8 mouse cellular contexts compared by ENCODE assay signal in genomic region chr7:74369657-74370056, GRCm38 (mm10).
DNase-seq lines count a peak whose midpoint lies in the region.

No protein-coding gene starts in this region.

- DNase-seq in heart, postnatal 10 days: peak; percentile 40 to 72
- no peak for DNase-seq in heart, adult 18-20 months
- DNase-seq in urinary bladder, postnatal 14 days (ENCODE audit: low spot score): peak; percentile 43
- no peak for DNase-seq in urinary bladder, adult 2 months (ENCODE audit: low spot score)
- DNase-seq in kidney, postnatal 25 days: peak; percentile 54 to 56
- DNase-seq in thymus, postnatal 14 days: peak; percentile 69
- no peak for DNase-seq in left cerebral cortex, postnatal 36 days (ENCODE audit: low spot score in 2 of 2)
- DNase-seq in heart, adult 8-10 months (ENCODE audit: low spot score): no peak

- intact Hi-C loops in heart, postnatal 10 days (cut with DNase I): loop anchor here (2.0 to 10.0 kb wide), 5 partner anchors 185 to 998 kb away; partner anchors contain the start of gene Slco3a1
- intact Hi-C loops in left cerebral cortex, postnatal 36 days (cut with DNase I): loop anchor here (2.0 to 5.0 kb wide), 2 partner anchors 183 to 741 kb away; partner anchors contain the start of gene Slco3a1

Comparison
In these comparisons a context has a peak if more than half of its experiments do, and no peak if none do; other contexts are left out.
1. DNase-seq: peak in heart, postnatal 10 days (2 of 2), urinary bladder, postnatal 14 days (single experiment), kidney, postnatal 25 days (2 of 2) and thymus, postnatal 14 days (single experiment); none in heart, adult 18-20 months (0 of 2), urinary bladder, adult 2 months (single experiment), left cerebral cortex, postnatal 36 days (0 of 2) and heart, adult 8-10 months (single experiment).